Mouse (Mus musculus) heart, embryonic 13.5 days (tissue): ENCODE measurements around the gene Tjp3. TPM values are rescaled to one million over a fixed set of nuclear protein-coding genes. Genes with fewer than 3 reads are reported as not detected.
A peak's percentile ranks its signal among the peaks of the same experiment; 100 is the strongest.

Experiments
- ATAC-seq: fragments of 200-750 bp; cut with Nextera tagmentation; 2 replicates; pipeline ENCODE4 v1.8.0; 2017; ENCODE audit warnings: moderate TSS enrichment; ENCODE audit not compliant: insufficient number of reproducible peaks, low FRiP score, low TSS enrichment; ENCODE audit errors: extremely low read depth
- H3K27ac ChIP-seq: fragments of 300-500 bp; sonication (generic); replicated peaks from 2 replicates; pipeline ENCODE4 v1.5.1; 2015; ENCODE audit warnings: moderate library complexity, mild to moderate bottlenecking, inconsistent platforms
- H3K27me3 ChIP-seq: fragments of 300-500 bp; sonication (generic); replicated peaks from 2 replicates; pipeline ENCODE4 v1.6.1; 2015; ENCODE audit warnings: mild to moderate bottlenecking, inconsistent platforms
- H3K36me3 ChIP-seq: fragments of 300-500 bp; sonication (generic); 2 replicates; pipeline ENCODE4 v1.6.1; 2015; ENCODE audit warnings: mild to moderate bottlenecking, inconsistent platforms
- H3K4me1 ChIP-seq: fragments of 300-500 bp; sonication (generic); 2 replicates; pipeline ENCODE4 v1.6.1; 2015; ENCODE audit warnings: inconsistent platforms
- H3K4me2 ChIP-seq: fragments of 300-500 bp; sonication (generic); 2 replicates; pipeline ENCODE4 v1.6.1; 2015; ENCODE audit warnings: inconsistent platforms, mild to moderate bottlenecking, moderate library complexity
- H3K4me3 ChIP-seq: fragments of 300-500 bp; sonication (generic); 2 replicates; pipeline ENCODE4 v1.5.1; 2015; ENCODE audit warnings: moderate library complexity, mild to moderate bottlenecking, inconsistent platforms
- H3K9ac ChIP-seq: fragments of 300-500 bp; sonication (generic); 2 replicates; pipeline ENCODE4 v1.6.1; 2015; ENCODE audit warnings: inconsistent platforms, mild to moderate bottlenecking, moderate library complexity
- H3K9me3 ChIP-seq: fragments of 300-500 bp; sonication (generic); 2 replicates; pipeline ENCODE4 v1.6.1; 2016; ENCODE audit warnings: inconsistent platforms
- WGBS: fragments of 180-500 bp; shearing (Covaris S2); methylation state at CpG from one replicate; pipeline ENCODE4 v1.1.7; 2015; ENCODE audit warnings: mixed read lengths; 5-methylcytosine and 5-hydroxymethylcytosine counted together
- polyA plus RNA-seq: library from polyadenylated mRNA; unstranded; fragments of >200 nt; fragmentation: Nextera tagmentation; extraction: Ambion mirVana; gene quantifications from 2 replicates; pipeline ENCODE4 v1.2.1, GENCODE M21; 2015

Tjp3 gene
- polyA plus RNA-seq, 1 experiment from 2014 or later: 2.2 TPM

DNA sequence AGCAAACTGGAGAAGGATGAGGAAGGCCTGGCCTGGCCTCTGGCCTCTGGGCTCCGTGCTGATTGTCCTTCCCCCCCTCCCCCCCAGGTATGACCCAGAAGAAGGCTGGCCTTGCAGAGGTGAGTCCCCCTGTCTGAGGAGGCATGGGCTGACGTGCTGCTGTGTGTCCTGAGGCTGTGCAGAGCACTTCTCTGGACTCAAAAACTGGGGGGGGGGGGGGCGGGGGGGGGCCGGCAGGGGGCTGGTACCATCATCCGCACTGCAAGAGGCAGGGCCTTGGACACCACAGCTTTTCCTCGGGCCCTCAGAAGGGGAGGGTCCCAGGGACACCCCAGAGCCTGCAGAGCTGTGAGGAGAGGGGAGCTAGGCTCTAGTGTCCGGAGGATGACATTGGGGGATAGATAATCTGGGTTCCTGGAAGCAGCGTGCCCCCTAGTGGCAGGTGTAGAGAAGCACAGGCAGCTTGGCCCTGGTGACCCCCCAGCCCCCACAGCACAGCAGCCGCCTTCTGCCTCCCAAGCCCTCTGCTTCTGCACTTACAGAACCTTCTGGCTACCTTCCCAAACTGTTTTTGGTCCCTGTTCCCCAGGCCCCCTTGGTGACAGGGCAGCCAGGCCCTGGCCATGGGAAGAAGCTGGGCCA is 13.3 kb upstream of the Tjp3 start:
- H3K4me3 ChIP-seq: no peak overlapping the region
- H3K4me2 ChIP-seq: no peak overlapping the region
- ATAC-seq: no peak
- H3K27ac ChIP-seq: no peak overlapping the region
- peaks cover 42% of the 10 kb centered on the region for H3K36me3 ChIP-seq
- H3K9me3 ChIP-seq: no peaks in the 10 kb centered on the region
- no peaks in the 10 kb centered on the region for H3K27me3 ChIP-seq
- 28% methylated on average over 7 of the region's 9 CpGs for WGBS
- H3K4me1 ChIP-seq: peaks cover 55% of the 10 kb centered on the region
- no peak overlapping the region for H3K9ac ChIP-seq

DNA sequence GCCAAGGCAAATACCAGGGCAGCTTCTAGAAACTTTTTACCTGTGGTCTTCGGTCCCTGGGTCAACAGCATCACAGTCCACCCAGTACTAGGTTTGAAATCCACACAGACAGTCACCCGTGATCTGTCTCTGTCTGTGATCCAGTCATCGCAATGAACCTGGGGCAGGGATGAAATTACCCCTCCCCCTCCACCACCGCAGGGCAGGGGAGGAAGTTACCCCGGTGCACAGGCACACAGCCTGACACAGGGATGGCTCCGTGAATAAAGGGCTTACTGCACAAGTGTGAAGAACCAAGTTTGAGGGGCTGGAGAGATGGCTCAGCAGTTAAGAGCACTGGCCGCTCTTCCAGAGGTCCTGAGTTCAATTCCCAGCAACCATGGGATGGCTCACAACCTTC is 12.4 kb upstream of the Tjp3 start:
- peaks cover 33% of the 10 kb centered on the region for H3K36me3 ChIP-seq
- H3K4me1 ChIP-seq: peaks cover 65% of the 10 kb centered on the region
- no peak overlapping the region for H3K4me3 ChIP-seq
- no peak for ATAC-seq
- no peak overlapping the region for H3K4me2 ChIP-seq
- H3K27me3 ChIP-seq: no peaks in the 10 kb centered on the region
- no peak overlapping the region for H3K27ac ChIP-seq
- H3K9ac ChIP-seq: peak overlapping the region; percentile 70
- H3K9me3 ChIP-seq: no peaks in the 10 kb centered on the region
- 71% methylated on average over 7 of the region's 7 CpGs for WGBS

DNA sequence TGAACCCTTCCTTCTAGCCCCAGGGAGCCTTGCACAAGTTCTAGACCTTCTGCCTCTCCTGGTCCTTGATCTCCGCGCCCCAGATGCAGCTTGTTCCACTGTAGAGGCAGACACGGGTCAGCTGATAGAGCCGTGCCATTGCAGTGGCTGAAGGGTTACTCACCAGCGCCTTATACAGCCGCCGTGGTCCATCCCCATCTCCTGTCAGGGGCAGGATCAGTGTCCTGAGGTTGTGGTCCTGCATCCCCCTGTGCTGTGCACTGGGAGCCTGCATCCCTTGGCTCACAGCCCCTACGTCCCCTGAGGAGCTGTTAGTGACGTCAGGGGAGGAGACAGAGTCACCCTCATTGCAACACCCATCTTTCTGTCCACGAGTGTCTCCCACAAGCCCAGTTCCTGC is 11.9 kb upstream of the Tjp3 start:
- peak overlapping the region; percentile 70 for H3K9ac ChIP-seq
- H3K27ac ChIP-seq: peak overlapping the region; percentile 70
- H3K36me3 ChIP-seq: peaks cover 28% of the 10 kb centered on the region
- no peaks in the 10 kb centered on the region for H3K9me3 ChIP-seq
- H3K4me2 ChIP-seq: peak overlapping the region; percentile 49
- peak overlapping the region; percentile 22 for H3K4me3 ChIP-seq
- peaks cover 70% of the 10 kb centered on the region for H3K4me1 ChIP-seq
- H3K27me3 ChIP-seq: no peaks in the 10 kb centered on the region
- WGBS: 54% methylated on average over 10 of the region's 10 CpGs
- ATAC-seq: no peak

DNA sequence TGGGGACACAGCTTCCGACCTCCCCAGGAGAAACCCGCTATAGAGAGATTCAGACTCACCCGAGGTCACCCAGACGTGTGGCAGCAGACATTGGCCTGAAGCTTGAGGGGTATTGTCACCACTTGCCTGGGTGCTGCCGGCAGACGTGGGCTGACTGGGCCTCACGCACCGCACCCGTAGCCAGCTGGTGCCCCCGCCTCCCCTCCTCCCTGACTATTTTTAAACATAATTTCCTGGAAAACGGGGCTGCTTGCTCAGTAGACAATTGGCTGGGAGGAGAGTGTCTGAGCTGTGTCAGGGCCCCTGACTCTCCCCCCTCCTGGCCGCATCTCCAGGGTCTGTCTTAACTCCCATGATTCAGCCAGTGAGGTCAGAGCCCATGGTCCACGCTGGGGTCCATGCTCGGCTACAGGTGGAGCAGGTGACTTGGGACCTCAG is 11.4 kb upstream of the Tjp3 start:
- no peak for ATAC-seq
- H3K9ac ChIP-seq: peak overlapping the region; percentile 70

DNA sequence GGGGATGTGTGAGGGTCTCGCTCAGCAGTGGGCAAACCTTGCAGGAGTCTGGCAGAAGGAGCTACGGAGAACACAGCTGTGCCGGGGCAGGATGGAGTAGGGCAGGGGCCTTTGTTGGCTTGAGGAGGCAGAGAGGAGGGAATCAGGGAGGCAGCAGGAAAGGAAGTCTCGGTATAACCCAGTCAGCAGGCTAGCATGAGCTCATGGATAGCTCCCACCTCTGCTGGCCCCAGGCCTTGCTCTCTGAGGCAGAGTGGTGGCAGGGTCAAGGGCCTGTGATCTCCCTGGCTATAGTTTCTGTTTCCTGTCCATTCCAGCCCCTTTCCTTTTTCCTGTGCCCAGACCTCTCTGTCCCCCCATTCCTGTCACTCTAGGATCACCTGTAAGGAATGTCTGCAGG is 10.9 kb upstream of the Tjp3 start:
- Histone ChIP-seq H3K27ac (peak overlapping the region; percentile 70), H3K4me2 (peak overlapping the region; percentile 49), H3K4me1 (peaks cover 79% of the 10 kb centered on the region), H3K36me3 (peaks cover 18% of the 10 kb centered on the region), H3K9ac (peak overlapping the region; percentile 70), H3K27me3 (no peaks in the 10 kb centered on the region), H3K9me3 (no peaks in the 10 kb centered on the region), H3K4me3 (peak overlapping the region; percentile 22)
- WGBS: 54% methylated on average over 4 of the region's 4 CpGs
- no peak for ATAC-seq

More for the DNA sequence above, 11.4 kb upstream of the Tjp3 start:
- H3K27ac ChIP-seq: peak overlapping the region; percentile 70
- peak overlapping the region; percentile 22 for H3K4me3 ChIP-seq
- H3K36me3 ChIP-seq: peaks cover 23% of the 10 kb centered on the region
- H3K9me3 ChIP-seq: no peaks in the 10 kb centered on the region
- H3K4me1 ChIP-seq: peaks cover 74% of the 10 kb centered on the region
- 14% methylated on average over 14 of the region's 14 CpGs for WGBS
- H3K4me2 ChIP-seq: peak overlapping the region; percentile 49
- H3K27me3 ChIP-seq: no peaks in the 10 kb centered on the region

DNA sequence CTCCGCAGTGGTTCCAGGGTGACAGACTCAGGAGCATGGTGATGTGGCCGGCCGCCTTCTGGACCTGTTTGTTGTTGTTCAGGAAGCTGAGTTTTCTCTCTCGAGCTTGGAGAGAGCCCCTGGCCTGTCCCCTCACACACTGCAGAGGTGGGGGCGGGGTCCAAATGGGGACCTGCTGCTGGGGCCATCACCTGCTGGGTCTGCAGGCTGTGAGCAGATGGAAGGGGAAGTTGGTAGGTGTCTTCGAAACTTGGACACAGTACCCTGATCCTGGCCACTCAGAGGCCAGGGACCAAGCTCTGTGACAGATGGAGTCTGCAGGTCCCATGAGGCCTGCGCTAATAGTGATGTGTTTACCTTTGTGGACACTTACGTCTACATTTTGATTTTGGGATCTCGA is 9.9 kb upstream of the Tjp3 start:
- 80% methylated on average over 9 of the region's 9 CpGs for WGBS
- H3K9me3 ChIP-seq: no peaks in the 10 kb centered on the region
- no peak overlapping the region for H3K4me3 ChIP-seq
- H3K27ac ChIP-seq: peak overlapping the region; percentile 17; the same call in 1 of the 2 replicates
- H3K4me1 ChIP-seq: peaks cover 82% of the 10 kb centered on the region
- H3K9ac ChIP-seq: peak overlapping the region; percentile 64; the same call in 1 of the 2 replicates
- H3K36me3 ChIP-seq: peaks cover 14% of the 10 kb centered on the region
- H3K4me2 ChIP-seq: no peak overlapping the region
- no peak for ATAC-seq
- no peaks in the 10 kb centered on the region for H3K27me3 ChIP-seq

DNA sequence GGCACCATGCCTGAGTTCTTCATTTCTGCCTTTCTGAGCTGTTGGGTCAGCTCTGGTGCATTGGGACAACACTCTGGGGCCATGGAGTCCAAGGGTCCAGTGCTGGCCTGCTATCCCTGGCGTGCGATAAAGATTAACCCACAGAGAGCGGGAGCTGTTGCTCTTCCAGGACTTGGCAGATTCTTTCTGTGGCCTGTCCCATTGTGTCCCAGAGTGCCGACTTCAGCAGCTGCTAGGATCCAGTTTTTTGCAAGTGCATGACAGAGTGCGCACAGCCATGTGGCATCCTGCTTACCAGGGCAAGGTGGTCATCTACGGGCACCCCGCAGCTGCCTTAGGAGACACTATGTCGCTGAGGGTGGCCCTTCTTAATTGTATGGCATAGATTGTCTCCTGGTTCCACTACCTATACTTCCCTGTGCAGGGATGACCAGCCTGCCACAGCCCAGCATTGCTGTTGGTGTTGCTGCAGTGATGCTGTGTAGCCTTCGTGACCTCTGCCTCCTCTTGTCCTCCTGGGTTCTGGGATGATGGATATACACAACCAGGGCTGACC is 9.0 kb upstream of the Tjp3 start:
- Histone ChIP-seq H3K9me3 (no peaks in the 10 kb centered on the region), H3K4me2 (no peak overlapping the region), H3K4me3 (no peak overlapping the region), H3K27ac (0 out of 2 replicates have a peak overlapping the region, but pooled peaks have one; percentile 17), H3K27me3 (no peaks in the 10 kb centered on the region), H3K9ac (peak overlapping the region; percentile 64), H3K36me3 (peaks cover 5% of the 10 kb centered on the region; the same call in 1 of the 2 replicates), H3K4me1 (peaks cover 89% of the 10 kb centered on the region)
- no peak for ATAC-seq
- 67% methylated on average over 9 of the region's 9 CpGs for WGBS

DNA sequence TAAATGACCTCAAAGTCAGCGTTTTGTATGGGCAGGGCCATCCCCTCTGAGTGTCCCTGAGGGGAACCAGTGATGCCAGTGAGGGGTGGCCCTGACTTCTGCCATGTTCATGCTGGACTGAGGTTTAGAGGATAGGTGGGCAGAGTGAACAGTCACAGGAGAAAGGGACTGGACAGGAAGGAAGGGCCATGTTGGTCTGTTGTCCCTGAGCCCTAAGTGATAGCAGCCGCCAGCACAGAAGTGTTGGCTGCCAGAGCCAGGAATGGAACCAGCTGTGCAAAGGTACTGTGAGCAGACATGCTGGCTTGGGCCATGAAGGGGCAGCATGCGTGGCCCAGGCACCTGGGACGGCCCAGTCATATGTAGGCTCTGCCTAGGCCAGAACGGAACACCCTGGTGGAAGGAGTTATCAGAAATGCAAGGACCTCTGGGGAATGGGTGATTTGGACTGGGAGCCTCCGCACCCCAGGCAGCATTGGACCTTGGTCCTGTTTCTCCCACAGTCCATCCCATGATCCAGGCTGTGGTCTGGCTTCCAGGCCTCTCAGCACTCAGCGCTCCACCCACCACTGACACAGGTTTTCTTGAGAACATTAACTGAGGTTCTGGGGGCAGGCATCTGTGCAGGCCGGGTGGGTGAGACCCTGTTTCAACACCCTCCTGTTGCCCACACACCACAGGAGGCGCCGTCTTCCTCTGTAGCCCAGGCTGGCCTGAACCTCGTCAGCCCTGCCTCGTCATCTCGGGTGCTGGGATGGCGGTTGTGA is 8.4 kb upstream of the Tjp3 start:
- WGBS: 80% methylated on average over 14 of the region's 14 CpGs
- Histone ChIP-seq H3K27me3 (no peaks in the 10 kb centered on the region), H3K27ac (peak overlapping the region; percentile 36; the same call in 1 of the 2 replicates), H3K9me3 (no peaks in the 10 kb centered on the region), H3K4me3 (no peak overlapping the region), H3K4me1 (peaks cover 92% of the 10 kb centered on the region), H3K9ac (peak overlapping the region; percentile 64), H3K4me2 (no peak overlapping the region), H3K36me3 (peaks cover 5% of the 10 kb centered on the region; the same call in 1 of the 2 replicates)
- no peak for ATAC-seq

DNA sequence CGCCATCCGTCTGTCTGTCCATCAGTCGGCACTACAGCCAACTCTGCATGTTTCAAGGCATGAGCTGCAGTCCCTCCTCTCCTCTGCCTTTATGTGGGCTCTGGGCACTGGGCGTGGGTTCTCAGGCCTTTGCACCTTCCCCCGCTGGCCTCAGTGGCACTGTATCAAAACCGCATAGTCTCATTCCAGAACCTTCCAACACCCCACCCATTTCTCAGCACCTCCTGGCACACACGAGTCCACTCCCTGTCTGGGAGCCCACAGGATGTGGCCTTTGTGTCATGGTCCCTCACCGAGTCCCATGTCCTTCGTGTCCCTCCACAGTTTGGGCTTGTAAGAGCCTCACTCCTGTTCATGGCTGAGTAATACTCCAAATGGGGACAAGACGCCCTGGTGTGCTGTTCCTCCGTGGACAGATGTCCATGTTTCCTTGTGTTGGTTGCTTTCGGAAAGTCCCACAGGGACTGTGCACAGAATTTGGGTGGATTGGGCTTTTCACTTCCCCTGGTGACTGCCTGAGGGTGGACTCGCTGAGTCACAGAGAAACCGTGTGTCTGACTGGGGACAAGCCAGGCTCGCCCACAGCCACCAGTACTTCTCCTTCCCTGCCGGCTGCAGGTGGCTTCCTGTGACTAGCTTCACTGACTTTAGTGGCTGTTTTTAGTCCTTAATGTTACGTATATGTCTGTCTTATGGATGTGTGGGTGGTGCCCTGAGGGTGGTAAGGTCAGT is 7.2 kb upstream of the Tjp3 start:
- Histone ChIP-seq H3K4me3 (no peak overlapping the region), H3K27me3 (no peaks in the 10 kb centered on the region), H3K4me2 (peak overlapping the region; percentile 26), H3K4me1 (peaks cover 92% of the 10 kb centered on the region), H3K36me3 (peaks cover 5% of the 10 kb centered on the region; the same call in 1 of the 2 replicates), H3K9me3 (no peaks in the 10 kb centered on the region), H3K27ac (peak overlapping the region; percentile 77), H3K9ac (no peak overlapping the region)
- ATAC-seq: no peak
- WGBS: 88% methylated on average over 17 of the region's 17 CpGs

DNA sequence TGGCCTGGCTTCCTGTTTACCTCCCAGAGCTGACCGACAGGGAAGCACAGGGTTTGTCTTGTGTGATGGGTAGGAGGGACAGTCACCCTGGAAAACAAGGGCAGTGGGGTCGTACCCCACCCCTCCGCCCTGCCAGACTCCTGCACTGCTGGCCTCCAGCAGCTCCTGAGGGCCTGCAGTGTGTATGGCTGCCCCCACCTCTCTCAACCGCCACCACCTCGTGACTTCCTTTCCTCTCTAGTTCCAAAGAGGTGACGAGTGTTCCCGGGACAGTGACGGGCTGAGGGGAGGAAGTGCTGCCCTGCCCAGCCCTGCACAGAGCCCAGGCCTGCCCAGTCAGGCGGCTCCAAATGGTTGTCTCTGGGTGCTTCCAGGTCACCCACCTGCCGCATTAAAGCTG is 6.5 kb upstream of the Tjp3 start:
- WGBS: 30% methylated on average over 10 of the region's 10 CpGs
- ATAC-seq: no peak
- H3K4me1 ChIP-seq: peaks cover 86% of the 10 kb centered on the region

DNA sequence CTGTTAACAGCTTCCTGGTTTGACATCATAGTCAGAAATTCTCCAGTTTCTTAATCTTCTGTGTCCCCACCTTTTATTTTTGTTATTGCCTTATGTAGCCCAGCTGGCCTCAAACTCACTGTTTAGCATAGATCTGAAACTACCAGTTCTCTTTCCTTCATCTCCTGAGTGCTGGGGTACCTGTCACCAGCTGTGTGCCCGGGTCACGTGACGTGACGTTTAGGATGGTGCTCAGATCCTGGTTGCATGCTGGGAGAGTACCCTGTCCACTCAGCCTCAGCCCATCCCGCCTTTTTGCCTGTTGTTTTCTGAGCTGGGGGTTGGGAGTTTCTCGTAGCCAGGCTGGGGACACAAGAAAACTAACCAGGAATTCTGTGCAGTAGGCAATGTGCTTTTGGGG is 5.9 kb upstream of the Tjp3 start:
- H3K27ac ChIP-seq: peak overlapping the region; percentile 77
- no peaks in the 10 kb centered on the region for H3K9me3 ChIP-seq
- H3K4me1 ChIP-seq: peaks cover 80% of the 10 kb centered on the region
- H3K36me3 ChIP-seq: peaks cover 5% of the 10 kb centered on the region; the same call in 1 of the 2 replicates
- no peak overlapping the region for H3K4me3 ChIP-seq
- ATAC-seq: no peak
- no peaks in the 10 kb centered on the region for H3K27me3 ChIP-seq
- H3K4me2 ChIP-seq: peak overlapping the region; percentile 26; the same call in 1 of the 2 replicates
- peak overlapping the region; percentile 69 for H3K9ac ChIP-seq
- 77% methylated on average over 6 of the region's 6 CpGs for WGBS

More for the DNA sequence above, 6.5 kb upstream of the Tjp3 start:
- Histone ChIP-seq H3K9ac (peak overlapping the region; percentile 69), H3K27ac (peak overlapping the region; percentile 77), H3K4me2 (peak overlapping the region; percentile 26), H3K27me3 (no peaks in the 10 kb centered on the region), H3K9me3 (no peaks in the 10 kb centered on the region), H3K36me3 (peaks cover 5% of the 10 kb centered on the region; the same call in 1 of the 2 replicates), H3K4me3 (no peak overlapping the region)
